Mouse (Mus musculus) adrenal gland, adult 8-10 months (tissue): ENCODE results near the gene Scgb1b20. TPM values are rescaled to one million over a fixed set of nuclear protein-coding genes. Genes with fewer than 3 reads are reported as not detected.
"Not testable (repeated sequence)": the region's sequence is repeated elsewhere in the genome, so short reads cannot be mapped to it uniquely, and the experiment has no call there.

Experiments used
- DNase-seq: peaks from one replicate; pipeline ENCODE4 v3.0.0; 2022
- total RNA-seq, 4 experiments: library from RNA; stranded (reverse); gene quantifications; 2 replicates each; pipeline ENCODE4 v1.2.4; 2022

The Scgb1b20 gene
- not detected for total RNA-seq

GRCm38 (mm10) chr7:33372934-33373333 is at the start of gene Scgb1b20:
Gene Scgb1b20, plus strand, starts transcription at chr7:33373234.
- not testable (repeated sequence) for DNase-seq

GRCm38 (mm10) chr7:33366222-33366621 is 6.8 kb upstream of the Scgb1b20 start, which contains the start of gene Scgb2b20:
Gene Scgb2b20, minus strand, starts transcription at chr7:33366322.
- not testable (repeated sequence) for DNase-seq

DNA sequence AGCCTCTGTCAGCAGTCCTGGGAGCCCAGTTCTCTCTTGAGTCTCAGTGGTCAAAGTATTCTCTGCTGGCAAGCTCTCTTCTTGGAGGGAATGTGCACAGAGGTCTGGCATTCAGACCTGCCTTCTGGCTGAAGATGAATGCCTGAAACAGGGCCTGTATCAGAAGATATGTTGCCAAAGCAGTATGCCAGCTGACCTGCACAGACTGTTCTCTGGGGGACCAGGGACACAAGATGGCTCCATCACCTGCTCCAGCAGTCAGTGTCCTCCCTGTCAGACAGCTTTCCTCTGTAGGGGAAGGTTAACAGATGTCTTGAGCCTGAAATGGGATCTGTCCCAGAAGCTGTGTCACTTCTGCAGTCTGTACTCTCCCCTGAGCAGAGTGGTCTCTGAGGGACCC is 26.7 kb downstream of the Scgb1b20 start:
- DNase-seq: not testable (repeated sequence)

DNA sequence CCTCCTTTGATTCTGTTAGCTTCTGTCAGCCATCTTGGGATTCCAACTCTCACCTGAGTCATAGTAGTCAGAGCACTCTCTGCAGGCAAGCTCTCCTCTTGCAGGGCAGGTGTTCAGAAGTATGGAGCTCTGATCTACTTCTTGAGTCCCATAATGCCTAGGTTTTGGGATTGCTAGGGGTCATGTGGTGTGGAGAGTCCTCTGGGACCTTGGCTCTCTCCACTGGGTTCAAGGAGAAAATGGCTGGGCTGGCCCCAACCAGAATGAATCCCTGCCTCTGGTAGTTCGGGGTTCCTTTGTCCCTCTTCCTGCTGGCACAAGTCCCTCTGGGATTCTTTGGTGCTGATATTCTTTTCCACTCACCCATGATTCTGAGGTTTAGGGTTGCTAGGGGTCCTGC is 28.6 kb downstream of the Scgb1b20 start:
- no peak for DNase-seq

DNA sequence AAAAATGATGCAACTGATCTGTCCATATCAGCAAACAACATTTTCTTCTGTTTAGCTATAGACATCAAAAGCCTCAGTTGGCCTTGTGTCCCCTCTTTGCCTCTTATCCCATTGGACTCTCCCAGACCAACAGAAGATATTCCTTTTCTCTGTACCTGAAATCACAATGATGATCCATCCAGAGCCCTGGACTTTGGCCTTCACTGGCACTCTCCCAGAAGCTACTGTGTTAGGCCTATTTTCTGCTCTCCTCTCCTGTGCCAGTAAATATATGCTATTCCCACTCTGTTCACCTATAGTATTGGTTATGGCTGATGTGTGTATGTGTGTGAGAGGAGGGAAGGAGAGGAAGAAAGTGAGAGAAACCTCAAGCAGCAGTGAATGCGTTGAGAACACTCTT is 36.6 kb downstream of the Scgb1b20 start:
- not testable (repeated sequence) for DNase-seq

Other genes starting within 250 kb of the Scgb1b20 start
- gene Scgb2b18, start 199.4 kb upstream of the Scgb1b20 start, total RNA-seq: not detected
- gene Scgb1b18, start 187.7 kb upstream of the Scgb1b20 start, total RNA-seq: not detected
- gene Scgb2b19, start 92.9 kb upstream of the Scgb1b20 start, total RNA-seq: not detected
- gene Scgb1b19, start 85.9 kb upstream of the Scgb1b20 start, total RNA-seq: not detected
- not detected for gene Scgb2b20, start 6.9 kb upstream of the Scgb1b20 start, total RNA-seq
- gene Scgb2b21, start 147.2 kb downstream of the Scgb1b20 start, total RNA-seq: not detected